Mouse (Mus musculus) retina, postnatal 7 days (tissue): ENCODE measurements around the gene Vdac1.

Experiments
- DNase-seq: peaks from one replicate; pipeline ENCODE4 v3.0.0-alpha.2; 2012; ENCODE audit warnings: low read depth, low spot score

Gene Vdac1

GRCm38 (mm10) chr11:52360471-52361277, at the start of gene Vdac1:
Gene Vdac1 (plus strand): TSS chr11:52360860.
- DNase-seq = peak; percentile 77

- DNase-seq = no peak
Measured at GRCm38 (mm10) chr11:52314102-52314793, 46.4 kb upstream of the Vdac1 start.

GRCm38 (mm10) chr11:52318445-52318844, 42.2 kb upstream of the Vdac1 start:
- DNase-seq = no peak

- DNase-seq = no peak
Measured at GRCm38 (mm10) chr11:52319664-52320063, 41.0 kb upstream of the Vdac1 start.

- DNase-seq = no peak
Measured at GRCm38 (mm10) chr11:52320529-52320928, 40.1 kb upstream of the Vdac1 start.

GRCm38 (mm10) chr11:52321540-52321939, 39.1 kb upstream of the Vdac1 start:
- no peak for DNase-seq

- DNase-seq = no peak
Measured at GRCm38 (mm10) chr11:52324442-52325367, 36.0 kb upstream of the Vdac1 start.

GRCm38 (mm10) chr11:52327313-52327712, 33.3 kb upstream of the Vdac1 start:
- DNase-seq = no peak

- DNase-seq = no peak
Measured at GRCm38 (mm10) chr11:52332421-52333118, 28.1 kb upstream of the Vdac1 start.

GRCm38 (mm10) chr11:52333616-52334015, 27.0 kb upstream of the Vdac1 start:
- no peak for DNase-seq

GRCm38 (mm10) chr11:52335263-52335662, 25.4 kb upstream of the Vdac1 start:
- no peak for DNase-seq

- no peak for DNase-seq
Measured at GRCm38 (mm10) chr11:52335924-52336323, 24.7 kb upstream of the Vdac1 start.

GRCm38 (mm10) chr11:52337651-52338295, 22.9 kb upstream of the Vdac1 start:
- DNase-seq = no peak

GRCm38 (mm10) chr11:52338351-52338750, 22.3 kb upstream of the Vdac1 start:
- DNase-seq = no peak

GRCm38 (mm10) chr11:52339098-52339497, 21.6 kb upstream of the Vdac1 start:
- DNase-seq = no peak

GRCm38 (mm10) chr11:52339512-52339911, 21.1 kb upstream of the Vdac1 start:
- no peak for DNase-seq

- no peak for DNase-seq
Measured at GRCm38 (mm10) chr11:52340123-52340864, 20.4 kb upstream of the Vdac1 start.

- no peak for DNase-seq
Measured at GRCm38 (mm10) chr11:52341001-52341400, 19.7 kb upstream of the Vdac1 start.

- no peak for DNase-seq
Measured at GRCm38 (mm10) chr11:52341476-52341875, 19.2 kb upstream of the Vdac1 start.

GRCm38 (mm10) chr11:52342296-52342695, 18.4 kb upstream of the Vdac1 start:
- no peak for DNase-seq
